Mouse (Mus musculus) small intestine, adult 2 months (tissue): ENCODE results near the gene Acbd4.

ENCODE experiments used
- CTCF ChIP-seq: fragments of 200-500 bp; IDR thresholded peaks from 2 replicates; pipeline ENCODE4 v1.5.1; 2012; ENCODE audit warnings: low read depth, mild to moderate bottlenecking, control low read depth, inconsistent platforms, low read length, moderate library complexity, mixed read lengths; ENCODE audit not compliant: insufficient replicate concordance, insufficient read length; ENCODE audit errors: extremely low read depth
- POLR2A ChIP-seq: fragments of 200-500 bp; IDR thresholded peaks from 2 replicates; pipeline ENCODE4 v1.6.1; 2012; ENCODE audit warnings: low read depth, mild to moderate bottlenecking, control low read depth, inconsistent platforms, low read length, moderate library complexity

GRCm38 (mm10) chr11:103105180-103105725, 3.8 kb downstream of the Acbd4 start:
- no peak for TF ChIP-seq CTCF
- TF ChIP-seq POLR2A, result no peak; the same call in 1 of the 2 replicates
